Mouse (Mus musculus) neural tube, embryonic 13.5 days (tissue): ENCODE data around the gene Gm21972. TPM values are rescaled to one million over a fixed set of nuclear protein-coding genes. Genes with fewer than 3 reads are reported as not detected.

Experiments
- ATAC-seq: fragments of 200-750 bp; cut with Nextera tagmentation; 2 replicates; pipeline ENCODE4 v1.8.0; 2017; ENCODE audit warnings: low read depth, mild to moderate bottlenecking, moderate TSS enrichment, moderate library complexity
- H3K27ac ChIP-seq: fragments of 300-500 bp; sonication (generic); replicated peaks from 2 replicates; pipeline ENCODE4 v1.5.1; 2015; ENCODE audit warnings: moderate library complexity, mild to moderate bottlenecking, inconsistent platforms
- H3K27me3 ChIP-seq: fragments of 300-500 bp; sonication (generic); 2 replicates; pipeline ENCODE4 v1.6.1; 2015; ENCODE audit warnings: mild to moderate bottlenecking, inconsistent platforms
- H3K36me3 ChIP-seq: fragments of 300-500 bp; sonication (generic); 2 replicates; pipeline ENCODE4 v1.6.1; 2015; ENCODE audit warnings: mild to moderate bottlenecking, inconsistent platforms
- H3K4me1 ChIP-seq: fragments of 300-500 bp; sonication (generic); replicated peaks from 2 replicates; pipeline ENCODE4 v1.6.1; 2015; ENCODE audit warnings: inconsistent platforms
- H3K4me2 ChIP-seq: fragments of 300-500 bp; sonication (generic); 2 replicates; pipeline ENCODE4 v1.6.1; 2015; ENCODE audit warnings: inconsistent platforms, mild to moderate bottlenecking, moderate library complexity
- H3K4me3 ChIP-seq: fragments of 300-500 bp; sonication (generic); 2 replicates; pipeline ENCODE4 v1.5.1; 2015; ENCODE audit warnings: mild to moderate bottlenecking, inconsistent platforms
- H3K9ac ChIP-seq: fragments of 300-500 bp; sonication (generic); 2 replicates; pipeline ENCODE4 v1.6.1; 2015; ENCODE audit warnings: moderate library complexity, mild to moderate bottlenecking, inconsistent platforms
- H3K9me3 ChIP-seq: fragments of 300-500 bp; sonication (generic); 2 replicates; pipeline ENCODE4 v1.6.1; 2016; ENCODE audit warnings: inconsistent platforms
- WGBS: fragments of 180-500 bp; shearing (Covaris S2); methylation state at CpG from one replicate; pipeline ENCODE4 v1.1.7; 2015; 5-methylcytosine and 5-hydroxymethylcytosine counted together
- polyA plus RNA-seq: library from polyadenylated mRNA; unstranded; fragments of >200 nt; fragmentation: Nextera tagmentation; extraction: Ambion mirVana; gene quantifications from 2 replicates; pipeline ENCODE4 v1.2.1, GENCODE M21; 2015

The Gm21972 gene
- polyA plus RNA-seq, 1 experiment from 2014 or later = not detected

DNA sequence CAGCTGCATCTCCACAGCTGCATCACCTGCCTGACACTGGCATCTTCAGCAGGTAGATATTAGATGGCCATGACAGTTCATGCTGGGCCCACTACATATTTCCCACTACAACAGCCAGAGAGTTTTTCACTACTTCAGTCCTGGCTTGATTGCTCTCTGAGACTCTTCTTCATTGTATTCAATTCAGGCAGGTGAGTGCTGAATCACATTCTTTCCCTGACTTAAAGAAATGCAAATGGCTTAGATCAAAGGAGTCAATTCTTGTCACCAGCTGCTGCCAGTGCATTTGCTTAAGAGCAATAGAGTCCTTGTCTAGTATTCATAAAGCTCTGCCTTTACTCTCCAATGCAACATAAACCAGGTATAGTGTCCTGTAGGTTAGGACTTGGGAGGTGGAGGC lies 67.9 kb downstream of the Gm21972 start:
- H3K9me3 ChIP-seq = no peaks in the 10 kb centered on the region
- H3K4me3 ChIP-seq = no peak overlapping the region
- H3K27ac ChIP-seq = no peak overlapping the region
- no peaks in the 10 kb centered on the region for H3K4me1 ChIP-seq
- H3K36me3 ChIP-seq = peaks cover 97% of the 10 kb centered on the region
- no peak overlapping the region for H3K4me2 ChIP-seq
- no peak overlapping the region for H3K9ac ChIP-seq
- no peak for ATAC-seq
- H3K27me3 ChIP-seq = no peaks in the 10 kb centered on the region

DNA sequence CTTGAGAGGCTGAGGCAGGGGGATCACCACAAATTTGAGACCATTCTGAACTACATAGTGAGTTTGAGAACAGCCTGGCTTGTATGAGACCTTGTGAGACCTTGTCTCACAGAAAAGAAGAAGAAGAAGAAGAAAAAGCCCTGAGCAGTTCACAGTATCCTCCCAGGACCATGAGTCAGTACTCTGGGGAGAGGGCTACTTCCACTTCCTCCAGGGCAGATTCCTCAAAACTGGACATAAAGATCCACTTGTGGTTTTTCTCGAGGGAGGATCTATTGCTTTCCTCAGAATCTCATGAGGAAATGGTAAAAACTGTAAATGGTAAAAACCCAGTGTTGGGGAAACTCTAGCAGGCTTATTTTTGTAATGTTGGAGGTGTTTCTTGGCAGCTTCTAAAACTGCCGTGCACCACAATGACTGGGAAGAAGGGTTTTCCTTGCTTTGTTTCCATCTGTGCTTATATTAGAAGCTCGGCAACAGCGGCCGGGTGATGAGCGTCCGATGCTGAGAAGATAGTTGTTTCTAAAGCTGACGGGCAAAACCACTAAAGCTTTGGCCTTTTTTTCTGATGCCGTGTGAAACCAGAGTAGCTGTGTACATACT lies 69.3 kb downstream of the Gm21972 start:
- Histone ChIP-seq H3K9me3 (no peaks in the 10 kb centered on the region), H3K27ac (no peak overlapping the region), H3K4me2 (no peak overlapping the region), H3K36me3 (peaks cover 94% of the 10 kb centered on the region), H3K27me3 (no peaks in the 10 kb centered on the region), H3K9ac (no peak overlapping the region), H3K4me1 (no peaks in the 10 kb centered on the region), H3K4me3 (no peak overlapping the region)
- ATAC-seq = no peak
- 88% methylated on average over 9 of the region's 9 CpGs for WGBS

DNA sequence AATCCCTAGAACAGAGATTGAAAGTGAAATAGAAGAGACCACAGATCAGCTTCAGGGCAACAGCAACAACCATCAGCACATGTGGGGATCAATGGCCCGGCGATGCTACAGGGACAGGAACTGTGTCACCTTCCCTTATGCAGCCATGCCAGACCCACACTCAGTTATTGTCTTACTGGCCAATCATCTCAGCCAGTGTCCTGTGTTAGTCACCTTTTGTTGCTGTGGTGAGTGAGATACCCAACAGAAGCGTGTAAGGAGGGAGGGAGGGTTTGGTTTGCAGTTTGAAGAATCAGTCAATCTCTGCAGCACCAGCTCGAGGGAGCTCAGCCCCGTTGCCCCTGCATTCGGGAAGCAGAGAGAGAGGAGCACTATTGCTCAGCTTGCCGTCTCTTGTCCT lies 77.2 kb downstream of the Gm21972 start:
- H3K27ac ChIP-seq = no peak overlapping the region
- no peaks in the 10 kb centered on the region for H3K9me3 ChIP-seq
- H3K27me3 ChIP-seq = no peaks in the 10 kb centered on the region
- H3K4me1 ChIP-seq = no peaks in the 10 kb centered on the region
- no peak for ATAC-seq
- H3K4me3 ChIP-seq = no peak overlapping the region
- H3K36me3 ChIP-seq = peaks cover 81% of the 10 kb centered on the region
- H3K9ac ChIP-seq = no peak overlapping the region
- no peak overlapping the region for H3K4me2 ChIP-seq
- 78% methylated on average over 7 of the region's 7 CpGs for WGBS

DNA sequence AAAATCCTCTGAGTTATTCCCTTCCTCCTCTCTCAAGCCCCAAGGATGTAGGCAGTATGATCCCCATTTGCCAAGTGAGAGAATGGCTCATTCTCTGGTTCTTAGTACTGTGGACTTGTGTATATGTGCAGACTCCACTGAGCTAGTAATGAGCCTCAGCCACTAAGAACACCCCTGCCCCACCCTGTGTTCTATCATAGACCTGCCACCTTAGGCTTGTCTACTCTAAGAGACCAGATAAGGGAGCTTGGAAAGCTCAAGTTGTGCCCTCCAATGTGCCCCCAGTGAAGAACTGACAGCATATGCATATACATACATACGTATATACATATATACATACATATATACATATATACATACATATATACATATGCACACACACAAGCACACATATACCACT lies 78.1 kb downstream of the Gm21972 start:
- Histone ChIP-seq H3K27me3 (no peaks in the 10 kb centered on the region), H3K36me3 (peaks cover 82% of the 10 kb centered on the region), H3K4me2 (no peak overlapping the region), H3K9me3 (no peaks in the 10 kb centered on the region), H3K9ac (no peak overlapping the region), H3K4me1 (no peaks in the 10 kb centered on the region), H3K27ac (no peak overlapping the region), H3K4me3 (no peak overlapping the region)
- WGBS = 92% methylated on average over 1 of the region's 1 CpGs
- ATAC-seq = no peak

Other genes with a start within 250 kb of the Gm21972 start
- gene Itm2c, start 239.4 kb upstream of the Gm21972 start, polyA plus RNA-seq = 148 and 155 TPM in 2 replicates
- 2.7 and 3.5 TPM in 2 replicates for gene 4933407L21Rik, start 205.2 kb upstream of the Gm21972 start, polyA plus RNA-seq
- gene Gpr55, start 172.6 kb upstream of the Gm21972 start, polyA plus RNA-seq = 0.12 TPM in 1 of 2 replicates, not detected in the other
- not detected in 2 replicates for gene Spata3, start 116.8 kb upstream of the Gm21972 start, polyA plus RNA-seq
- gene 2810459M11Rik, start 87.8 kb upstream of the Gm21972 start, polyA plus RNA-seq = 2.7 and 3.2 TPM in 2 replicates
- gene Psmd1, start 69.2 kb upstream of the Gm21972 start, polyA plus RNA-seq = 181 and 201 TPM in 2 replicates
- gene Htr2b, start 21.7 kb upstream of the Gm21972 start, polyA plus RNA-seq = 0.21 and 0.27 TPM in 2 replicates
- gene Armc9, start 21.1 kb downstream of the Gm21972 start, polyA plus RNA-seq = 28.9 and 32.9 TPM in 2 replicates
- gene B3gnt7, start 169.2 kb downstream of the Gm21972 start, polyA plus RNA-seq = 3.3 and 4.2 TPM in 2 replicates
- 213 and 222 TPM in 2 replicates for gene Ncl, start 225.8 kb downstream of the Gm21972 start, polyA plus RNA-seq